Mouse (Mus musculus): Measurements from ENCODE around the gene Per1.
"Not testable (repeated sequence)": the region's sequence is repeated elsewhere in the genome, so short reads cannot be mapped to it uniquely, and the experiment has no call there.

Per1 gene

DNA sequence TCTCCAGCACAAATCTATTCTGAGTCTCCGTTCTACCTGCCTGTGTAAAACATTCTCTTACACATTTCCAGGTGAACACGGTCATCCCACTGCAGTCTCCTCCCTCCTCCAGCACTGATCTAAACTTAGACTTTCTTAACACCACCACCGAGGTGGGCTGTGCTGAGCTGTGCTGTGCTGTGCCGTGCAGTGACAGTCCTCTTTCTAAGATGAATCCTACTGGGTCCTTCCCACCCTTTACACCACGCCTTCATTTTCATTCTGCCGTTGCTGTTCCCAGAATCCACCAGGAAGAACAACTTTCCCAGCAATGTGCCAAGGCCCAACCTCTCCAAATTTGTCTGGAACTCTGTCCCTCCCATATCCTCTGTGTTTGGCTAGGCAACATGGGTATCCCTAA, 8.6 kb upstream of the Per1 start:
- DNase-seq, result no peak

GRCm38 (mm10) chr11:69087082-69087481, 7.9 kb upstream of the Per1 start:
- DNase-seq, result no peak

DNA sequence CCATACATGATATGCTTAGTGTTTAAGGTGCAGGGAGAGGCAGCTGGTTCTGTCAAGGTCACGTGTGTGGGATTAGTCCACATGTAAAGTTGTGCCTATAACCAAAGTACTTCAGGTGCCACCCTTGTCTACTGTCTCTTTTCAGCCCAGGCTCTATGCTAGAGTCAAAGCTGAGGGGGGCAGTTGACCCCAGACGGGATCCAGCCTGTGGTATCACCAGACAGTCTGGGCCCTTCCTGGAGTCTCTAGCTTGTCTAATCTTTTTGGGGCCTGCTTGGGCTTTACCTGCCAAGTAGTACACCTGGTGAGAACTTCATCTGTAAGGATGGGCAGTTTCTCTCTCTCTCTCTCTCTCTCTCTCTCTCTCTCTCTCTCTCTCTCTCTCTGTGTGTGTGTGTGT, 7.4 kb upstream of the Per1 start:
- DNase-seq, result no peak

GRCm38 (mm10) chr11:69088103-69088855, 6.7 kb upstream of the Per1 start, which contains the start of gene Vamp2:
Vamp2 (plus strand) TSS chr11:69088490.
- DNase-seq, result peak; percentile 93

- DNase-seq, result no peak
These were observed 6.0 kb upstream of the Per1 start for GRCm38 (mm10) chr11:69088856-69089615.

GRCm38 (mm10) chr11:69089616-69090290, 5.3 kb upstream of the Per1 start:
- no peak for DNase-seq

DNA sequence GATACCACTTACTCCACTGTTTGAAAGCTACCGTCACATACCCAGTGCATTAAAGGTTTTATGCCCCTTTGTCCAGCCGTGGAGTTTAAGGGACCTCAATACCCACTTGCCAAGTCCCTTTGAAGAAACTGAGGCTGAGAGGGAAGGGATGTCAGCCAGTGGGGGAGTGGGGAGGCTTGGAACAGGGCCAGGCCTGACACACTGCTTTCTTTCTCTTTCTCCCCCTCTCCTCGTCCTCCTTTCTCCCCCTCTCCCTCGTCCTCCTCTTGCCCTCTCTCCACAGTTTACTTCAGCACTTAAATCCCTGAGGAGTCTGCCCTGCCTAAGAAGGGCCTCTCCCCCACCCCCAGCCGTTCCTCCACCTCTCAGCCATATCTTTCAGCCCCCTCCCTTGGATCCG, 4.7 kb upstream of the Per1 start:
- no peak for DNase-seq

DNA sequence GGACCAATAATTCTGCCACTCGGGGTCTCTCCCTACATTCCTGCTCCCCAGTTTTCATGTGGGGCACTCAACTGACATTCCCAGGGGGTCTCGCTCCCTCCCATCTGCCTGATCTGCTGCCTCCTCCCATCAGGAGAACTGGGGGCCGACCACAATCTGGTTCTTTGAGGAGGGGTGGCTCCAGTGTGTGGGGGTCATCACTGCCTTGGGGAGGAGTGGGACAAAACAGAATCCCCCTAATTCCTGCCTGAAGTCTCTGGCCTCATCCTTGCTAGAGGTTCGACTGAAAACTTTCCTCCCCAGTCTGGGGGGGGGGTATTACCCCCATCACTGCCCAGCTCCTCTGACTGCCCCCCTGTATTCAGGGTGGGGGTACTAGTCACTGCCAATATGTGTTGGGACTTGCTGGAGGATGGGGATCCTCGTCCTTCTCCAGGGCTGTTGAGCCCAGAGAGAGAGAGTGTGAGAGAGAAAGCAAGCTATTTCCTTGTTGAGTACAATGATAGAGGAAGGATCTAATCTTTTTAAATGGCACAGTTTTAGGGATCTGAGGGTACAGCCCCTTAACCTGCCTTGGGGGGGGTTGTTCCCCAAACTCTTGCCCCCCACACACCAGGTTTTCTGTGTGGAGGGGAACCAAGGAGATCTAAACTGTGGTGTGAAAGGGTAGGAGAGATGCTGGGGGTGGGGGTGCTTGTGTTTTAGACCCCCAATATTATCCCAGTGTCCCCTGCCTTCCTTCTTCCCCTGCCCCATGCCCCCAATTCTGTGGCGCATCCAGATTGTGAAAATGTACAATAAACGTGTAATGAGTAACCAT, 3.2 kb upstream of the Per1 start:
- no peak for DNase-seq

DNA sequence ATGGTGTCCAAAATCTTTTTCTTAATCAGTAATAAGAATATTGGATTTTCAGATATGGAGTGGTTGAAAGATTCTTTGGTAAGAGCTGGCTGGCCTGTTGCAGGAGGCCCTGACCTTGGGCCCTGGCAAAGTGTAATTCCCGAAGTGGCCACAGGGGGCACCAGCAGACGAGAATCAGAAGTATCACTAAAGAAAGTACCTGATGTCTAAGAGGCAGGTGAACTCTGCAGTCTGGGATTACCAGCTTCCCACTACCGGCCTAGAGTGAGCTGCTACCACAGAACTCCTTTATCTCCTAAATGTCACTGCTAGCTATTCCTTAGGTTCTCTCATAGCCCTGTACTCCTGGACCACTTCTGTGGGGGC, 2.6 kb upstream of the Per1 start:
- peak; percentile 90 for DNase-seq

DNA sequence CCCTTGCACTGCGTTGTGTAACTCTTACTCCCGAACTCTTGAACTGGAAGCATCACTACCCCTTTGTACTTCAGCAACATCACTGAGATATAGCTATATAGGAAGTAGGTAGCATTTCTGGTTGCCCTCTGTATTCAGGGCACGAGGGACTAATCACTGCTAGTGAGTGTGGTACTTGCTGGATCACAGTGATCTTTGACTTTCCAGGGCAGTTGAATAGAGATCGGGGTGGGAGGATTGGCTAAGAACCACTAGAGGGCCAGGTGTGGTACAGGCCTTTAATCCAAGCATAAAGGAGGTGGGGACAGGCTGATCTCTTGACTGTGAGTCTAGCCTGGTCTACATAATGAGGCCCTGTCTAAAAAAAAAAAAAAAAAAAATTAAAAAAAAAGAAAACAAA, 2.1 kb upstream of the Per1 start:
- DNase-seq, result no peak

DNA sequence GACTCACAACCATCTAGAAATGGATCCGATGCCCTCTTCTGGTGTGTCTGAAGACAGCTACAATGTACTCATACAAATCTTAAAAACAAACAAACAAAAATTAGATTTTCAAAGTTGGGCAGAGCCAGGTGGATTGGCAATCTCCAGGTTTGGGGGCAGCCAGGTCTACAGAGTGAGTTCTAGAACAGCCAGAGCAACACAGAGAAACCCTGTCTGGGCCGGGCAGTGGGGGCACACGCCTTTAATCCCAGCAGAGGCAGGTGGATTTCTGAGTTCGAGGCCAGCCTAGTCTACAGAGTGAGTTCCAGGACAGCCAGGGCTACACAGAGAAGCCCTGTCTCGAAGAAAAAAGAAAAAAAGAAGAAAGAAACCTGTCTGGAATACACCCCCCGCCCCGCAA, 1.2 kb upstream of the Per1 start:
- DNase-seq, result not testable (repeated sequence)

GRCm38 (mm10) chr11:69095511-69096231, 654 bp downstream of the Per1 start:
- DNase-seq, result peak; percentile 49

DNA sequence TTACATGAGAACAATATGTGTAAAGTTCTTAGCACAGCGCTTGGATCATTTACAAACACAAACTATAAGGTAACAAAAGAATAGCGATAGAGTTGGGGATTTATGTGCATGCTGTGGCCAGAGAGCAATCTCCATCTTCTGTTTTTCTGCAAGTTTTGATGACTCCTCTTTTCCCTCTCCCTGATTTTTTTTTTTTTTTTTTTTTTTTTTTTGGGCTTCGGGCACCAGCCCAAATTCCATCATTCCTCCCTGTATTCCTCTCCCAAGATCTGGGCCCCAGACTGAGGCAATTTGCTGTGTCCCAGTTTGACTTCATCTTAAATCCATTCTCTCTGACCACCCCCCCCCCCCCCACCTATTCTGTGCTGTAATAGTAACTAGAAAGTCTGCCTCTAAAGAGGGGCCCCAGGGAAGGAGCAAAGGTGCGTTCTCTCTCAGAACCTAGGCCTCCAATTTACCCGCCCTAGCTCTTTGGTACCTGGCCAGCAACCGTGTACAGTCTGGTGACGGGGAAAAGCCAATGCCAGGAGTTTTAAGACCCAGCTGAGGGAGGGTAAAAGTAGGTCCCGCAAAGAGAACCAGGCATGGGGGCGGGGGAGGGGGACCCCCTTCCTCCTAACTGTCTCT, 1.5 kb downstream of the Per1 start:
- no peak for DNase-seq

- DNase-seq, result peak; percentile 93
These were observed 2.2 kb downstream of the Per1 start for GRCm38 (mm10) chr11:69096987-69097900.

GRCm38 (mm10) chr11:69098039-69098761, 3.2 kb downstream of the Per1 start:
- DNase-seq, result peak; percentile 53

GRCm38 (mm10) chr11:69098762-69099091, 3.7 kb downstream of the Per1 start:
- DNase-seq, result peak; percentile 90

- no peak for DNase-seq
These were observed 4.3 kb downstream of the Per1 start for GRCm38 (mm10) chr11:69099177-69099914.

DNA sequence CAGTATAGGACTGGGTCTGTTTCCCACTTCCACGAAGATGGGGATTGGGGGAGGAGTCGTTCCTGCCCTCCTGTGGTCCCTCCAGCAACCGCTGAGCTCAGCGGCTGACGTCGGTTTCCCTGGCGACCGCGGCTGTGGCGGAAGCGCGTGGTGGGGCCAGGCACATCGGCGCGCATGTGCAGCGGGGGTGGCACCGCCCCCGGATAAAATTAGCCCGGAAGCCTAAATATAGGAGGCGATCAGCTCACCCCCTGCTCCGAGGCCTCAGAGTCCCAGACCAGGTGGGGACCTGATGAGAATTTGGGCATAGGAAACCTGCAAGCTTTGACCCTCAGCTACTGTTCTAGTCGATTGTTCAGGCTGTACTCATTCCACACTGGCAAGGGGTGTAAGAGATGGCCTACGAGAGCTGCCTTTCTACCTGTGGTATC, 4.9 kb downstream of the Per1 start:
- peak; percentile 93 for DNase-seq
